Mouse (Mus musculus): ENCODE results near the gene Cyp2c38. TPM values are rescaled to one million over a fixed set of nuclear protein-coding genes. Genes with fewer than 3 reads are reported as not detected.

Cyp2c38 gene
- not detected for polyA plus RNA-seq (2017; shearing (Covaris generic))

GRCm38 (mm10) chr19:39462941-39463340, at the start of gene Cyp2c38:
TSS of gene Cyp2c38 (minus strand) at chr19:39463075.

GRCm38 (mm10) chr19:39510534-39510933, 47.7 kb upstream of the Cyp2c38 start, which contains the start of gene Cyp2c39:
TSS of gene Cyp2c39 (plus strand) at chr19:39510862.

Other genes with a start within 250 kb of the Cyp2c38 start
- gene Cyp2c29, start 193.7 kb downstream of the Cyp2c38 start, polyA plus RNA-seq (2017; shearing (Covaris generic)), result not detected
- gene Cyp2c39, start 47.8 kb upstream of the Cyp2c38 start, polyA plus RNA-seq (2017; shearing (Covaris generic)), result not detected
- not detected for gene Cyp2c67, start 186.0 kb upstream of the Cyp2c38 start, polyA plus RNA-seq (2017; shearing (Covaris generic))